Mouse (Mus musculus) limb, embryonic 10.5 days (tissue): ENCODE measurements at regions not wholly inside any gene's neighbourhood (a gene's known extent, or its start where the extent isn't known, plus 50 kb on each side); places are given as distances from the start of the nearest gene placed in this dataset.
A peak's percentile ranks its signal among the peaks of the same experiment; 100 is the strongest.

Experiments used
- DNase-seq: peaks from one replicate; pipeline ENCODE4 v3.0.0-alpha.2; 2017; ENCODE audit warnings: low spot score
- H3K27ac ChIP-seq: fragments of 300-500 bp; sonication (generic); 2 replicates; pipeline ENCODE4 v1.5.1; 2016; ENCODE audit warnings: mild to moderate bottlenecking
- H3K27me3 ChIP-seq: fragments of 300-500 bp; sonication (generic); 2 replicates; pipeline ENCODE4 v1.6.1; 2016; ENCODE audit warnings: low read depth, mild to moderate bottlenecking; ENCODE audit not compliant: poor library complexity, severe bottlenecking
- H3K36me3 ChIP-seq: fragments of 300-500 bp; sonication (generic); 2 replicates; pipeline ENCODE4 v1.6.1; 2016; ENCODE audit warnings: mild to moderate bottlenecking, moderate library complexity
- H3K4me1 ChIP-seq: fragments of 300-500 bp; sonication (generic); 2 replicates; pipeline ENCODE4 v1.6.1; 2016
- H3K4me3 ChIP-seq: fragments of 300-500 bp; sonication (generic); 2 replicates; pipeline ENCODE4 v1.5.1; 2016; ENCODE audit warnings: mild to moderate bottlenecking, moderate library complexity
- H3K9me3 ChIP-seq: fragments of 300-500 bp; sonication (generic); replicated peaks from 2 replicates; pipeline ENCODE4 v1.6.1; 2016; ENCODE audit warnings: mild to moderate bottlenecking
- WGBS: fragments of 180-500 bp; shearing (Covaris S2); methylation state at CpG from one replicate; pipeline ENCODE4 v1.1.7; 2016; 5-methylcytosine and 5-hydroxymethylcytosine counted together

GRCm38 (mm10) chr6:11796361-11796760 lies 110.9 kb downstream of the Ndufa4 start:
- DNase-seq, result no peak
- Histone ChIP-seq H3K9me3 (no peaks in the 10 kb centered on the region), H3K27ac (no peak overlapping the region), H3K4me3 (no peak overlapping the region), H3K4me1 (no peaks in the 10 kb centered on the region), H3K27me3 (no peaks in the 10 kb centered on the region), H3K36me3 (no peaks in the 10 kb centered on the region)
- 86% methylated on average over 3 of the region's 3 CpGs for WGBS

DNA sequence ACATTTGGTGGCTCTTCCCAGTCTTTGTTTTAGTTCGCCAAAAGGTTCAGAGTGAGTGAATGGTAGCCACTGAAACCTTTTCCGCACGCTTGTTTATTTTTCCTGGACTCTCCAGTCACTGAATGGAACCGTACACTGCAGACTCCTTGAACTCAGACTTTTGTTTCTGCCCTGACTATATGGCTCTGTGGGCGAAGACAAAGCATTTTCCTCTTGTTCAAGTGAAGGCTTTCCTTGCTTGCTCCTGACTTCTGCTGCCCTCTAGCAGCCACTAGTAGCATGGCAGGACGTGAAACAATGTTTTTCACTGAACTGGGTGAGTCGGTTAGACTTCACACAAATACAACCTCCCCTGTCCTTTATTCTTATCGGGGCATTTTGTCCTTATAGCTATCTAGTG lies 113.9 kb downstream of the Ndufa4 start:
- peak; percentile 39 for DNase-seq
- 45% methylated on average over 8 of the region's 8 CpGs for WGBS
- no peaks in the 10 kb centered on the region for H3K4me1 ChIP-seq
- H3K27me3 ChIP-seq, result no peaks in the 10 kb centered on the region
- no peak overlapping the region for H3K4me3 ChIP-seq
- H3K27ac ChIP-seq, result no peak overlapping the region
- H3K9me3 ChIP-seq, result no peaks in the 10 kb centered on the region
- no peaks in the 10 kb centered on the region for H3K36me3 ChIP-seq

- WGBS, result 87% methylated on average over 3 of the region's 3 CpGs
- H3K27me3 ChIP-seq, result no peaks in the 10 kb centered on the region
- no peak for DNase-seq
- no peaks in the 10 kb centered on the region for H3K36me3 ChIP-seq
- no peaks in the 10 kb centered on the region for H3K9me3 ChIP-seq
- H3K4me3 ChIP-seq, result no peak overlapping the region
- H3K4me1 ChIP-seq, result no peaks in the 10 kb centered on the region
- no peak overlapping the region for H3K27ac ChIP-seq
These were observed 115.1 kb downstream of the Ndufa4 start for GRCm38 (mm10) chr6:11792186-11792585.

- whole genome bisulfite sequencing, result 75% methylated on average over 3 of the region's 3 CpGs
- DNase-seq, result no peak
These were observed 116.2 kb downstream of the Ndufa4 start for GRCm38 (mm10) chr6:11791056-11791455.

GRCm38 (mm10) chr6:11773992-11774391 lies 133.3 kb downstream of the Ndufa4 start:
- no peaks in the 10 kb centered on the region for H3K36me3 ChIP-seq
- H3K27ac ChIP-seq, result no peak overlapping the region
- no peak for DNase-seq
- no peaks in the 10 kb centered on the region for H3K9me3 ChIP-seq
- H3K4me3 ChIP-seq, result no peak overlapping the region
- no peaks in the 10 kb centered on the region for H3K4me1 ChIP-seq
- 89% methylated on average over 3 of the region's 3 CpGs for WGBS
- H3K27me3 ChIP-seq, result no peaks in the 10 kb centered on the region

More at GRCm38 (mm10) chr6:11791056-11791455, 116.2 kb downstream of the Ndufa4 start:
- Histone ChIP-seq H3K4me1 (no peaks in the 10 kb centered on the region), H3K36me3 (no peaks in the 10 kb centered on the region), H3K4me3 (no peak overlapping the region), H3K27ac (no peak overlapping the region), H3K27me3 (no peaks in the 10 kb centered on the region), H3K9me3 (no peaks in the 10 kb centered on the region)

GRCm38 (mm10) chr6:11762912-11763311 lies 144.4 kb downstream of the Ndufa4 start:
- DNase-seq, result no peak
- H3K36me3 ChIP-seq, result no peaks in the 10 kb centered on the region
- H3K27ac ChIP-seq, result no peak overlapping the region
- H3K27me3 ChIP-seq, result no peaks in the 10 kb centered on the region
- no peaks in the 10 kb centered on the region for H3K4me1 ChIP-seq
- no peak overlapping the region for H3K4me3 ChIP-seq
- H3K9me3 ChIP-seq, result no peaks in the 10 kb centered on the region

- Histone ChIP-seq H3K4me3 (no peak overlapping the region), H3K4me1 (no peaks in the 10 kb centered on the region), H3K36me3 (no peaks in the 10 kb centered on the region), H3K27me3 (no peaks in the 10 kb centered on the region), H3K27ac (no peak overlapping the region), H3K9me3 (no peaks in the 10 kb centered on the region)
- no peak for DNase-seq
- WGBS, result 84% methylated on average over 4 of the region's 4 CpGs
These were observed 169.6 kb downstream of the Ndufa4 start for GRCm38 (mm10) chr6:11737667-11738066.

- H3K4me3 ChIP-seq, result no peak overlapping the region
- H3K4me1 ChIP-seq, result no peaks in the 10 kb centered on the region
These were observed 176.2 kb downstream of the Ndufa4 start for GRCm38 (mm10) chr6:11731126-11731525.

GRCm38 (mm10) chr6:11730667-11731066 lies 176.6 kb downstream of the Ndufa4 start:
- H3K27ac ChIP-seq, result no peak overlapping the region
- no peaks in the 10 kb centered on the region for H3K4me1 ChIP-seq
- DNase-seq, result no peak
- no peaks in the 10 kb centered on the region for H3K9me3 ChIP-seq
- no peak overlapping the region for H3K4me3 ChIP-seq
- no peaks in the 10 kb centered on the region for H3K36me3 ChIP-seq
- WGBS, result 89% methylated on average over 2 of the region's 2 CpGs
- H3K27me3 ChIP-seq, result no peaks in the 10 kb centered on the region

More at GRCm38 (mm10) chr6:11731126-11731525, 176.2 kb downstream of the Ndufa4 start:
- Histone ChIP-seq H3K36me3 (no peaks in the 10 kb centered on the region), H3K9me3 (no peaks in the 10 kb centered on the region), H3K27ac (no peak overlapping the region), H3K27me3 (no peaks in the 10 kb centered on the region)
- no peak for DNase-seq

DNA sequence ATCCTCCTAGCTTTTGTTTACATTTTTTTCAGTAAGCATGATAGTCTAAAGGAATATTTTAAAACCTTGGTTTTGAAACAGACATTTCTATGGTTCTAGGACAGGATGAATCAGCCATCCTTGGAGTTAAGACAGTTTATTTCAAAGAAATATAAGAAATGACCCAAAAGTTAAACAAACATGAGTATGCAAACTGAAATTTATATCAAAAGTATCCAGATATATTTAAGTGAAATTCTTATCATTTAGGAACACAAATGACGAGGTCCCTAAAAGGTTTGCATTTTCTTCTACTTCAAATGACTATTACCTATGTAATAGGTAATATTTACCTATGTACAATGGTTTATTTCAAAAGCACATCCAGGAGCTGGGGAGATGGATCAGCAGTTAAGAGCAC lies 179.5 kb downstream of the Ndufa4 start:
- Histone ChIP-seq H3K27me3 (no peaks in the 10 kb centered on the region), H3K27ac (no peak overlapping the region), H3K36me3 (no peaks in the 10 kb centered on the region), H3K9me3 (no peaks in the 10 kb centered on the region), H3K4me1 (no peaks in the 10 kb centered on the region), H3K4me3 (no peak overlapping the region)
- no peak for DNase-seq
- WGBS, result 92% methylated on average over 1 of the region's 1 CpGs

- H3K4me3 ChIP-seq, result no peak overlapping the region
- no peaks in the 10 kb centered on the region for H3K9me3 ChIP-seq
- H3K36me3 ChIP-seq, result no peaks in the 10 kb centered on the region
- 93% methylated on average over 5 of the region's 5 CpGs for WGBS
- H3K27ac ChIP-seq, result no peak overlapping the region
- no peaks in the 10 kb centered on the region for H3K27me3 ChIP-seq
- no peak for DNase-seq
- H3K4me1 ChIP-seq, result no peaks in the 10 kb centered on the region
These were observed 179.9 kb downstream of the Ndufa4 start for GRCm38 (mm10) chr6:11727370-11727769.

DNA sequence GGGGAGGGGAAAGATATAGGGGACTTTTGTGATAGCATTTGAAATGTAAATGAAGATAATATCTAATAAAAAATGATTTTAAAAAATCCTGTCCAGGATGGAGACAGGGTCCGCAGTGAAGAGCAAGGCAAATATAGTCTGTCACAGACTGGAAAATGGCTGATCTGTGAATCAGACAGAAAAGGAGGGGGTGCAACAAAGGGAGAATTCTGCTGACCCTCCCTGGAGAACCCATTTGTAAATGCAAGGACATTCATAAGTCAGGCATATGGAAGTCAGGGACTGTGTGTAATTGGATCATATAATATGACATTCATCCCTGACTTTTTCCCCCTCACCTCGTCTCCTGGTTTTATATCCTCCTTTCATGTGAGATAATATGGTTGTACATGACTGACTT lies 183.8 kb downstream of the Ndufa4 start:
- Histone ChIP-seq H3K27me3 (no peaks in the 10 kb centered on the region), H3K9me3 (no peaks in the 10 kb centered on the region), H3K4me1 (no peaks in the 10 kb centered on the region), H3K27ac (no peak overlapping the region), H3K36me3 (no peaks in the 10 kb centered on the region), H3K4me3 (no peak overlapping the region)
- no peak for DNase-seq
- 83% methylated on average over 2 of the region's 2 CpGs for whole genome bisulfite sequencing

GRCm38 (mm10) chr6:11720274-11720673 lies 187.0 kb downstream of the Ndufa4 start:
- WGBS, result 93% methylated on average over 4 of the region's 4 CpGs
- H3K9me3 ChIP-seq, result no peaks in the 10 kb centered on the region

DNA sequence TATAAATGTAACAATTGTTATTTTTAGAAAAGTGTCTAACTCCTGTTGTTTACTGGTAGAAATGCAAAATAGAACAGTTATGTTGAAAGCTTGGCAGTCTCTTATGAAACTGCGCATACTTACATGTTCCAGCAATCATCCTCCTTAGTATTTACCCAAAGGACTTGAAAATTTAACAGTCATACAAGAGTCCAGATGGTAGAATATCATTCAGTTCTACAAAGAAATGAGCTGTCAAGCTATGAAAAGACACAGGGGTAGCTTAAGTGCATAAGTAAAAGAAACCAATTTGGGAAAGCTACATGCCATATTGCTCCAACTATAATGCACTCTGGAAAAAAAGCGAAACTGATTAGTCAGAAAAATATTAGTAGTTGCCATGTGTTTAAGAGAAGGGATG lies 196.7 kb downstream of the Ndufa4 start:
- WGBS, result 95% methylated on average over 2 of the region's 2 CpGs
- H3K27ac ChIP-seq, result no peak overlapping the region
- DNase-seq, result no peak
- no peaks in the 10 kb centered on the region for H3K27me3 ChIP-seq
- no peaks in the 10 kb centered on the region for H3K9me3 ChIP-seq
- no peaks in the 10 kb centered on the region for H3K36me3 ChIP-seq
- no peaks in the 10 kb centered on the region for H3K4me1 ChIP-seq
- no peak overlapping the region for H3K4me3 ChIP-seq

More at GRCm38 (mm10) chr6:11720274-11720673, 187.0 kb downstream of the Ndufa4 start:
- Histone ChIP-seq H3K4me1 (no peaks in the 10 kb centered on the region), H3K36me3 (no peaks in the 10 kb centered on the region), H3K4me3 (no peak overlapping the region), H3K27me3 (no peaks in the 10 kb centered on the region), H3K27ac (no peak overlapping the region)
- no peak for DNase-seq
